Mouse (Mus musculus) cortical plate, adult 2 months (tissue): ENCODE data around the gene Kif16b.

Experiments
- CTCF ChIP-seq: fragments of 200-500 bp; IDR thresholded peaks from 2 replicates; pipeline ENCODE4 v1.5.1; 2011; ENCODE audit warnings: mild to moderate bottlenecking, control low read depth, low read length; ENCODE audit not compliant: insufficient read depth; ENCODE audit errors: extremely low read depth
- POLR2A ChIP-seq: fragments of 200-500 bp; IDR thresholded peaks from 2 replicates; pipeline ENCODE4 v1.6.1; 2011; ENCODE audit warnings: mild to moderate bottlenecking, low read length, control low read depth; ENCODE audit not compliant: insufficient read depth; ENCODE audit errors: extremely low read depth

DNA sequence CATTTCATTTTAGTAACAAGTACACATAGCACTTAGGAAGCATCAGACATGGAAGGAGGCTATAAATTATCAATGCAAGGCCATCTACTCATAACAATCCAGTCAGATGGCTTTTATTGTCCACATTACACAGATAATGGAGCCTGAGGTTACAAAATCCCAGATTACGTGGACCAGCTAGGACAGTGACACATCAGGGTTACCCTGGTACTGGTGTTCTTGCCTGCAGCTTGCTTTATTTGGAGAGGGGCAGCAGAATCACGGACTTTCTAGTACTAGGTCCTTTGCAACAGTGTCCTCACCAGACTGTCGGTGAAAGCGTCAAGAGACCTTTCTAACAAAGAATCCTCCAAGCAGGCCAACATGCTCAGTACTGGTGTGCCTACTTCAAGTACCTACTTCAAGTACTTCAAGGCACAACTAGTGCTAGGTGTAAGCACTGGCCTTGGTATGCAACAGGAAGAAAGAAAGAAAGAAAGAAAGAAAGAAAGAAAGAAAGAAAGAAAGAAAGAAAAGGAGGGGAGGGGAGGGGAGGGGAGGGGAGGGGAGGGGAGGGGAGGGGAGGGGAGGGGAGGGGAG, 213.3 kb downstream of the Kif16b start:
- TF ChIP-seq POLR2A, result no peak
- no peak for TF ChIP-seq CTCF
